Mouse (Mus musculus): ENCODE measurements around the gene Zfp12. TPM values are rescaled to one million over a fixed set of nuclear protein-coding genes. Genes with fewer than 3 reads are reported as not detected.
"Not testable (repeated sequence)": the region's sequence is repeated elsewhere in the genome, so short reads cannot be mapped to it uniquely, and the experiment has no call there.

Gene Zfp12
- polyA plus RNA-seq (2015; fragmentation: Nextera tagmentation; extraction: Ambion mirVana): 1.6 and 1.8 TPM in 2 replicates

DNA sequence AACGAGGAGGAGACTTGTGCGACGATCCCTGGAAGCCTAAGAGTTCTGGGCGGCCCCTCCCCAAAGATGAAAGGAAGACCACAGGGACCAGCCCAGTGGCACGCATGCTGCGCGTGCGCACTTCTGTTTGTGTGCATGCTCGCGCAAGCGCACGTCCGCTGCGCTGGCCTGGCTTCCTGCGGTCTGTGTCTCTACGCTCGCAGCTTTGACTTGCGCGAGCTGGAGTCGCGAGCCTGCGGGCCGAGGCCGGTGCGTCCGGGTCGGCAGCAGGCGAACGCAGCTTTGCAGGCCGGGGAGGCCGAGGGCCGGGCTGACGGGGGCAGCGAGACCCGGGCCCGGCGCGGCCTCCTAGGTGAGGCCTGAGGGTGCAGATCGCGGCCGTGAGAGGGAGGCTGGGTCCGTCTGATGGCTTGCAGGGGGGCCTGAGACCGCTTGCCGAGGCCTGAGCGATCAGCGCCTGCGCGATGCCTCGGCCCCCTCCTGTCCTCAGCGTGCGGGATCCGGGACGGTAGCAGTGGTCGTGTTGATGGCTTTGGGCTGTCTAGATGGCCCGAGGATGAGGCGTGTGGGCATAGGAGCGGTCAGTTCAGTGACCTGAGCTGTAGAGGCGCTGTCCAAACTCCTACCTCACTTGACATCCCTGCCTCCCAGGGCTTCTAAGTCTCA lies at the start of gene Zfp12:
TSS of gene Zfp12 (plus strand) at position 136 of the 666 bp plus-strand sequence.
- WGBS (ENCODE audit: insufficient replicate concordance): under 1% methylated on average over 58 of the region's 58 CpGs
- Histone ChIP-seq H3K4me2 (peak within 1 kb of the TSS; percentile 86), H3K27me3 (no peaks in the 10 kb centered on the region), H3K36me3 (replicated peaks) (0 out of 2 replicates have a peak, but pooled peaks cover 4% of the 10 kb centered on the region), H3K9ac (peak within 1 kb of the TSS; percentile 73), H3K4me3 (replicated peaks) (peak within 1 kb of the TSS; percentile 71), H3K27ac (replicated peaks) (peak within 1 kb of the TSS; percentile 69), H3K9me3 (replicated peaks) (no peaks in the 10 kb centered on the region), H3K4me1 (replicated peaks) (peaks cover 24% of the 10 kb centered on the region)
- peak; percentile 93 for ATAC-seq (ENCODE audit: insufficient read depth)

GRCm38 (mm10) chr5:143188014-143188413 lies 46.9 kb upstream of the Zfp12 start:
- WGBS (ENCODE audit: insufficient replicate concordance): 50% methylated on average over 1 of the region's 1 CpGs
- not testable (repeated sequence) for H3K4me1 ChIP-seq (replicated peaks); H3K27me3 ChIP-seq; H3K4me2 ChIP-seq; H3K36me3 ChIP-seq (replicated peaks); H3K4me3 ChIP-seq (replicated peaks); H3K9me3 ChIP-seq (replicated peaks); H3K27ac ChIP-seq (replicated peaks); ATAC-seq (ENCODE audit: insufficient read depth); H3K9ac ChIP-seq

DNA sequence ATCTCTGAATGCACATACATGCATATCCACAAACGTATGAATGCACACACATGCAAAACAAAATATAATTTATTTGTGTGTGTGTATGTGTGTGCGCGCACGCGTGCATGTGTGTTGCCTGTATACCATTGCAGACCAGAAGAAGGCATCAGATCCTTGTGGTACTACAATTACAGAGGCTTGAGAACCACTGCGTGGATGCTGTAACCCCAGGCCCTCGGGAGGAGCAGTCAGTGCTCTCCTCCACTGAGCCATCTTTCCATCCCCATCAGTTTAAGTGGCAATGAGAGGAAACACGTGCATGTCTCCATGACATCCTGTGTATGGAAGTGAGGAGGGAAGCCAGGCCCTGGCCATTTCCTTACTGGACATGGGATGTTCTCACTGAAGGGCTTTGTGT lies 42.2 kb upstream of the Zfp12 start:
- no peak for ATAC-seq (ENCODE audit: insufficient read depth)
- no peaks in the 10 kb centered on the region for H3K9me3 ChIP-seq (replicated peaks)
- 67% methylated on average over 8 of the region's 8 CpGs for WGBS (ENCODE audit: insufficient replicate concordance)
- H3K27ac ChIP-seq (replicated peaks): no peak overlapping the region
- no peaks in the 10 kb centered on the region for H3K4me1 ChIP-seq (replicated peaks)
- H3K36me3 ChIP-seq (replicated peaks): no peaks in the 10 kb centered on the region
- no peak overlapping the region for H3K9ac ChIP-seq
- H3K27me3 ChIP-seq: no peaks in the 10 kb centered on the region
- no peak overlapping the region for H3K4me3 ChIP-seq (replicated peaks)
- H3K4me2 ChIP-seq: no peak overlapping the region

DNA sequence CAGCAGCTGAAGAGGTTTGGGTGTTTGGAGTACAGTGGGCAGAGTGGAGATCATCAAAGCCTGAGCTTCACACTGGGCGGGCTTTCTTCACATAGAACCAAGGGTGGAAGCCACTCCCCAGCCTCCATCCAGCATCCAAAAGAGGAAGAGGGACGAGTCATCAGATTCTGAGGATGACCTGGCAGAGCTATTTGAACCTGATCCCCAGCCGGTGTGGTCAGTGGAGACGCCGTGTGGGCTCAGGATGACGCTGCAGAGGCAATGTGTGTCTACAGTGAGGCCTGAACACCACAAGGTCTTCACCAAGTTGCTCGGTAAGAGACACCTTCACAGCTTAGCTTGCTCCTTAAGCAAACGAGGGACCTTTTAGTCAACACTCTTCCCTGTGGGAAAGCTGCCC lies 40.2 kb upstream of the Zfp12 start:
- H3K9ac ChIP-seq; ATAC-seq (ENCODE audit: insufficient read depth); H3K9me3 ChIP-seq (replicated peaks); H3K4me1 ChIP-seq (replicated peaks); H3K4me3 ChIP-seq (replicated peaks); H3K27me3 ChIP-seq; H3K4me2 ChIP-seq; H3K36me3 ChIP-seq (replicated peaks); H3K27ac ChIP-seq (replicated peaks): not testable (repeated sequence)
- WGBS (ENCODE audit: insufficient replicate concordance): 43% methylated on average over 8 of the region's 8 CpGs

DNA sequence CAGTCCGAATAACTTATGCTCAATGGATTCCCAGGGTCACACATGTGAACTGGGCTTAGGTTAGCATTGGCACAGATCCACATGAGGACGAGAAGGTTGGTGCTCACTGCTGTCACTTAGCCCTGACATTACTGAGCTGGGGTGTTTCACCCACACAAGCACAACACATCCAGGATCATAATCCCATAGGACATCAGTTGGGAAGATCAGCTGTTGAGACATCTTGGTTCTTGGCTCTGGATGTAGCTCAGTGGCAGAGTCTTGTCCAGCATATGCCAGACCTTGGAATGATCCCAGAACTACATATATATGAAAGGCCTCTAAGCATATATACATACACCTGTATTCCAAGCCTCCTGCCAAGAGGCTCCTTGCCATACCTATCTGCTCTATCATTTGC lies 39.8 kb upstream of the Zfp12 start:
- Histone ChIP-seq H3K4me2 (no peak overlapping the region), H3K27me3 (no peaks in the 10 kb centered on the region), H3K9me3 (replicated peaks) (no peaks in the 10 kb centered on the region), H3K27ac (replicated peaks) (no peak overlapping the region), H3K9ac (no peak overlapping the region), H3K36me3 (replicated peaks) (no peaks in the 10 kb centered on the region), H3K4me1 (replicated peaks) (no peaks in the 10 kb centered on the region), H3K4me3 (replicated peaks) (no peak overlapping the region)
- 38% methylated on average over 2 of the region's 2 CpGs for WGBS (ENCODE audit: insufficient replicate concordance)
- no peak for ATAC-seq (ENCODE audit: insufficient read depth)

GRCm38 (mm10) chr5:143196506-143196905 lies 38.5 kb upstream of the Zfp12 start:
- ATAC-seq (ENCODE audit: insufficient read depth): no peak
- no peak overlapping the region for H3K27ac ChIP-seq (replicated peaks)
- no peak overlapping the region for H3K4me2 ChIP-seq
- H3K36me3 ChIP-seq (replicated peaks): no peaks in the 10 kb centered on the region
- no peak overlapping the region for H3K4me3 ChIP-seq (replicated peaks)
- no peaks in the 10 kb centered on the region for H3K9me3 ChIP-seq (replicated peaks)
- H3K4me1 ChIP-seq (replicated peaks): no peaks in the 10 kb centered on the region
- WGBS (ENCODE audit: insufficient replicate concordance): 59% methylated on average over 4 of the region's 4 CpGs
- no peak overlapping the region for H3K9ac ChIP-seq
- no peaks in the 10 kb centered on the region for H3K27me3 ChIP-seq

GRCm38 (mm10) chr5:143205015-143205414 lies 29.9 kb upstream of the Zfp12 start:
- H3K4me1 ChIP-seq (replicated peaks): no peaks in the 10 kb centered on the region
- no peaks in the 10 kb centered on the region for H3K9me3 ChIP-seq (replicated peaks)
- ATAC-seq (ENCODE audit: insufficient read depth): no peak
- H3K4me3 ChIP-seq (replicated peaks): no peak overlapping the region
- H3K27ac ChIP-seq (replicated peaks): no peak overlapping the region
- whole genome bisulfite sequencing (ENCODE audit: insufficient replicate concordance): 52% methylated on average over 3 of the region's 3 CpGs
- no peaks in the 10 kb centered on the region for H3K27me3 ChIP-seq
- no peak overlapping the region for H3K9ac ChIP-seq
- H3K4me2 ChIP-seq: no peak overlapping the region
- H3K36me3 ChIP-seq (replicated peaks): no peaks in the 10 kb centered on the region

DNA sequence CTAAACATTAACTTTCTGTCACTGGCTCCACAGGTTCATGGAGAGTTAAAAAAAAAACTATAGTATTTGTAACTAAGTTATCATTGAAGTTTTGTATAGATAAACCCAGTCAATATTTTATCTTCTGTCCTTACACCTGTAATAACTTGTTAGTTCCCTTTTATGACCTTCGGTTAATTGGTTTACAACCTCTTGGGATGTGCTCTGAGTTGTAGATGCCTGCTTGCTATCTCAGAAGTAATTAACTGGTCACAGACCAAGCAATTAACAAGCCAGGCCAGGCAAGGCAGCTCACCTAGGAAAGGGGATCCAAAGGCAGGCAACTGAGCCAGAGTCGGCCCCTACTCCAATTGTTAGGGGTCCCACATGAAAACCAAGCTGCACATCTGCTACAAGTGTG lies 21.1 kb upstream of the Zfp12 start:
- no peaks in the 10 kb centered on the region for H3K27me3 ChIP-seq
- ATAC-seq (ENCODE audit: insufficient read depth): no peak
- no peak overlapping the region for H3K4me2 ChIP-seq
- no peaks in the 10 kb centered on the region for H3K9me3 ChIP-seq (replicated peaks)
- no peaks in the 10 kb centered on the region for H3K4me1 ChIP-seq (replicated peaks)
- no peak overlapping the region for H3K27ac ChIP-seq (replicated peaks)
- no peak overlapping the region for H3K4me3 ChIP-seq (replicated peaks)
- 61% methylated on average over 2 of the region's 2 CpGs for WGBS (ENCODE audit: insufficient replicate concordance)
- H3K9ac ChIP-seq: no peak overlapping the region
- H3K36me3 ChIP-seq (replicated peaks): no peaks in the 10 kb centered on the region

DNA sequence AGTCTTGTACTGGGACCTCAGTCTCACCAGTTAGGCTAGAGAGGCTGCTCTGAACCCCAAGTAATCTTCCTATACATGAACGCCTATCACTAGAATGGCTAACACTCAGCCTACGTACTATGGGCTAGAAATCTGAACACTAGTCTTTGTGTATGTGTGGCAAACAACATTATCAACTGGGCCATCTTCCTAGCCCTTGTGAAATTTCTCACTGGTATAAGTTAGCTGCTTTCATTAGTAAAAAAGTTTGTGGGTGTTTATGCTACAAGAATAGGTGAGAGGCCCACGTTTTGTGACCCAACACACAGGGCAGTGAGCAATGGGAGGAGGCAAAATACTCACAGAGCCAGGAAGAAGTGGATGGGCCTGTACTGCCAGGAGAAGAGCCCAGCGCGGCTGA lies 14.0 kb upstream of the Zfp12 start:
- Histone ChIP-seq H3K4me2 (no peak overlapping the region), H3K9me3 (replicated peaks) (no peaks in the 10 kb centered on the region), H3K27ac (replicated peaks) (no peak overlapping the region), H3K27me3 (no peaks in the 10 kb centered on the region; the same call in 1 of the 2 replicates), H3K4me3 (replicated peaks) (no peak overlapping the region), H3K4me1 (replicated peaks) (no peaks in the 10 kb centered on the region), H3K9ac (no peak overlapping the region), H3K36me3 (replicated peaks) (no peaks in the 10 kb centered on the region)
- no peak for ATAC-seq (ENCODE audit: insufficient read depth)
- WGBS (ENCODE audit: insufficient replicate concordance): 58% methylated on average over 5 of the region's 5 CpGs

DNA sequence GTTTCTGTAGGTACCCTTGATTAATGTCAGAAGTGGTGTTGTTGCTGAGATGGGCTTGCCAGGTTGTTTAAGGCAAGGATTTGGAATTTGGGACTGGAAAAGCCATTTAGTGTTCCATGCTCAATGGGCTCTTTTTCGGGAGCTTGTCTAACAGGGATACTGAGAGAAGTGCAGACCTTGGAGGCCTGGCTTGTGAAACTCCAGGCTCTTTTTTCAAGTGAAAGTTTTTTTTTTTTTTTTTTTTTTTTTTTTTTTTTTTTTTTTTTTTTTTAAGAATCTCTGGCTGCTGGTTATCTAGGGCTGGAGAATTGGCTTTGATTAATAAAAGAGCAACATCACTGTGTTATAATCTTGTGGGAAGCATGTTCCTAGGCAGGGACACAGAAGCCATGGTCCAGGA lies 12.7 kb upstream of the Zfp12 start:
- no peak overlapping the region for H3K9ac ChIP-seq
- WGBS (ENCODE audit: insufficient replicate concordance): 51% methylated on average over 1 of the region's 1 CpGs
- ATAC-seq (ENCODE audit: insufficient read depth): no peak
- no peak overlapping the region for H3K4me3 ChIP-seq (replicated peaks)
- H3K36me3 ChIP-seq (replicated peaks): no peaks in the 10 kb centered on the region
- no peaks in the 10 kb centered on the region for H3K4me1 ChIP-seq (replicated peaks)
- H3K27me3 ChIP-seq: no peaks in the 10 kb centered on the region; the same call in 1 of the 2 replicates
- no peak overlapping the region for H3K4me2 ChIP-seq
- H3K9me3 ChIP-seq (replicated peaks): no peaks in the 10 kb centered on the region
- H3K27ac ChIP-seq (replicated peaks): no peak overlapping the region

- no peak within 1 kb of the TSS for H3K9ac ChIP-seq
- ATAC-seq (ENCODE audit: insufficient read depth): no peak
- no peaks in the 10 kb centered on the region for H3K36me3 ChIP-seq (replicated peaks)
- no peaks in the 10 kb centered on the region for H3K9me3 ChIP-seq (replicated peaks)
- H3K27ac ChIP-seq (replicated peaks): no peak within 1 kb of the TSS
- H3K4me3 ChIP-seq (replicated peaks): no peak within 1 kb of the TSS
- no peaks in the 10 kb centered on the region for H3K27me3 ChIP-seq
- WGBS (ENCODE audit: insufficient replicate concordance): 58% methylated on average over 3 of the region's 3 CpGs
- H3K4me1 ChIP-seq (replicated peaks): no peaks in the 10 kb centered on the region
- H3K4me2 ChIP-seq: no peak within 1 kb of the TSS
Measured at GRCm38 (mm10) chr5:143226790-143227189, 8.2 kb upstream of the Zfp12 start, which contains the start of gene Spdye4a. TSS of gene Spdye4a (minus strand) at chr5:143226890.

DNA sequence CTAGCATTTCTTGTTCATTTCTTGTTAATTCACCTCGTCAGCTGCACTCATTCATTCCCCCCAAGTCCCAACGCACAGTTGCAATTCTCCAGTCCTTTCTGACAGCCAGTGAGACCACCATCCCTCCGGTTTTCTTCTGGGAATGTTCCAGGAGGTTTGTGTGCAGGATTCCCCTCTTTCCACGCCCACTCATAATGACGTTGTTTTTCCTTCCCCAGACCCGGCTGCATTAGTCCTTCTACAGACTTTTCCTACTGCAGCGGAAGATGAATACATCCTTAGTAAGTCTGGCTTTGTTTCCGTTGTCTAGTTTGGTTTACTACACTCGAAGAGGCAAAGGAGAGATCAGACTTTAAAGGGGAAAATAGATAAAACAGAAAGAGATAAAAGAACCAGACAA lies 1.1 kb downstream of the Zfp12 start:
- Histone ChIP-seq H3K4me2 (peak overlapping the region; percentile 86), H3K36me3 (replicated peaks) (0 out of 2 replicates have a peak, but pooled peaks cover 13% of the 10 kb centered on the region), H3K4me1 (replicated peaks) (peaks cover 24% of the 10 kb centered on the region), H3K4me3 (replicated peaks) (peak overlapping the region; percentile 71), H3K27ac (replicated peaks) (no peak overlapping the region), H3K27me3 (no peaks in the 10 kb centered on the region), H3K9ac (peak overlapping the region; percentile 73), H3K9me3 (replicated peaks) (no peaks in the 10 kb centered on the region)
- no peak for ATAC-seq (ENCODE audit: insufficient read depth)
- 35% methylated on average over 9 of the region's 9 CpGs for WGBS (ENCODE audit: insufficient replicate concordance)

Data from liver, embryonic 15.5 days (tissue).